Mouse (Mus musculus) neural tube, embryonic 11.5 days (tissue): ENCODE results near the gene Cln3. TPM values are rescaled to one million over a fixed set of nuclear protein-coding genes. Genes with fewer than 3 reads are reported as not detected.

Experiments used
- ATAC-seq: fragments of 200-750 bp; cut with Nextera tagmentation; 2 replicates; pipeline ENCODE4 v1.8.0; 2017; ENCODE audit warnings: moderate number of reproducible peaks, mild to moderate bottlenecking, moderate TSS enrichment, moderate library complexity; ENCODE audit not compliant: insufficient read depth, low FRiP score, low TSS enrichment
- DNase-seq: peaks from one replicate; pipeline ENCODE4 v3.0.0-alpha.2; 2015; ENCODE audit warnings: low spot score
- H3K27ac ChIP-seq: fragments of 300-500 bp; sonication (generic); 2 replicates; pipeline ENCODE4 v1.5.1; 2014; ENCODE audit warnings: low read depth, mild to moderate bottlenecking, low read length
- H3K27me3 ChIP-seq: fragments of 300-500 bp; sonication (generic); 2 replicates; pipeline ENCODE4 v1.6.1; 2014; ENCODE audit warnings: mild to moderate bottlenecking, low read length, mixed read lengths; ENCODE audit not compliant: control insufficient read depth, insufficient read depth
- H3K36me3 ChIP-seq: fragments of 300-500 bp; sonication (generic); 2 replicates; pipeline ENCODE4 v1.6.1; 2014; ENCODE audit warnings: mild to moderate bottlenecking, low read length, moderate library complexity, mixed read lengths; ENCODE audit not compliant: control insufficient read depth, insufficient read depth
- H3K4me1 ChIP-seq: fragments of 300-500 bp; sonication (generic); 2 replicates; pipeline ENCODE4 v1.6.1; 2014; ENCODE audit warnings: low read length, mixed read lengths; ENCODE audit not compliant: control insufficient read depth, insufficient read depth
- H3K4me2 ChIP-seq: fragments of 300-500 bp; sonication (generic); 2 replicates; pipeline ENCODE4 v1.6.1; 2014; ENCODE audit warnings: low read depth, mild to moderate bottlenecking, moderate library complexity
- H3K4me3 ChIP-seq: fragments of 300-500 bp; sonication (generic); 2 replicates; pipeline ENCODE4 v1.5.1; 2014; ENCODE audit warnings: low read depth, low read length
- H3K9ac ChIP-seq: fragments of 300-500 bp; sonication (generic); 2 replicates; pipeline ENCODE4 v1.6.1; 2014; ENCODE audit warnings: mild to moderate bottlenecking, low read length
- H3K9me3 ChIP-seq: fragments of 300-500 bp; sonication (generic); 2 replicates; pipeline ENCODE4 v1.6.1; 2016; ENCODE audit warnings: low read length; ENCODE audit not compliant: control insufficient read depth
- WGBS: fragments of 180-500 bp; shearing (Covaris S2); extraction: QIAGEN DNeasy Blood & Tissue Kit; methylation state at CpG from one replicate; pipeline ENCODE4 v1.1.7; 2014; 5-methylcytosine and 5-hydroxymethylcytosine counted together
- polyA plus RNA-seq: library from polyadenylated mRNA; unstranded; fragments of >200 nt; fragmentation: Nextera tagmentation; extraction: Ambion mirVana; gene quantifications from 2 replicates; pipeline ENCODE4 v1.2.1, GENCODE M21; 2014

Cln3 gene
- polyA plus RNA-seq, 1 experiment from 2014 or later = 19.8 TPM

GRCm38 (mm10) chr7:126545631-126546030 is 40.0 kb downstream of the Cln3 start:
- no peak overlapping the region for H3K4me2 ChIP-seq
- H3K4me3 ChIP-seq = no peak overlapping the region
- ATAC-seq (no peak), DNase-seq (no peak)
- peaks cover 16% of the 10 kb centered on the region for H3K36me3 ChIP-seq
- no peaks in the 10 kb centered on the region for H3K27me3 ChIP-seq
- H3K9ac ChIP-seq = no peak overlapping the region
- H3K4me1 ChIP-seq = no peaks in the 10 kb centered on the region
- no peak overlapping the region for H3K27ac ChIP-seq
- no peaks in the 10 kb centered on the region for H3K9me3 ChIP-seq
- WGBS = 93% methylated on average over 2 of the region's 2 CpGs

GRCm38 (mm10) chr7:126541661-126542060 is 44.0 kb downstream of the Cln3 start:
- Histone ChIP-seq H3K36me3 (peaks cover 4% of the 10 kb centered on the region), H3K4me3 (no peak overlapping the region), H3K9ac (no peak overlapping the region), H3K4me1 (no peaks in the 10 kb centered on the region), H3K9me3 (no peaks in the 10 kb centered on the region), H3K4me2 (no peak overlapping the region), H3K27me3 (peaks cover 3% of the 10 kb centered on the region; the same call in 1 of the 2 replicates), H3K27ac (no peak overlapping the region)
- no peak for DNase-seq
- ATAC-seq = no peak
- WGBS = 89% methylated on average over 1 of the region's 1 CpGs

DNA sequence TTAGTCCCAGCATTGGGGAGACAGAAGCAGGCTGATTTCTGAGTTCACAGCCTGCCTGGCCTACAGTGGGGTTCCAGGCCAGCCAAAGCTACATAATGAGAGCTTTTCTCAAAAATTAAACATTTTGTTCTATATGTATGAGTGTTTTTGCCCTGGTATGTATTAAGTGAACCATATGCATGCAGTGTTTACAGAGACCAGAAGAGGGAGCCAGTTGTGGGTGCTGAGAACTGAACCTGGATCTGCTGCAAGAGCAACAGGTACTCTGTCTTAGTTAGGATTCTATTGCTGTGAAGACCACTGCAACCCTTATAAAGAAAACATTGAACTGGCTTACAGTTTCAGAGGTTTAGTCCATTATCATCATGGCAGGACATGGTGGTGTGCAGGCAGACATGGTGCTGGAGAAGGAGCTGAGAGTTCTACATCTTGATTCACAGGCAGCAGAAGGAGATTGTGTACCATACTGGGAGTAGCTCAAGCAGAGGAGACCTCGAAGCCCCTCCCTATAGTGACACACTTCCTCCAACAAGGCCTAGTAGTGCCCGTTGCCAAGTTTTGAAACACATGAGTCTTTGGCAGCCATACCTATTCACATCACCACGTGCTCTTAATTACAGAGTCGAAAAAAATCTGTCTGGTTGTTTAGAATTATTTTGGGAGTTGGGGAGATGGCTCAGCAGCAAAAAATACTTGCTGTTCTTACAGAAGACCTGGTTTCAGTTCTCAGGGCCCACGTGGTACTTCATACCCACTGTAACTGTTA is 47.6 kb downstream of the Cln3 start:
- H3K4me3 ChIP-seq = no peak overlapping the region
- WGBS = 78% methylated on average over 5 of the region's 5 CpGs
- DNase-seq = no peak
- H3K36me3 ChIP-seq = no peaks in the 10 kb centered on the region
- no peak overlapping the region for H3K27ac ChIP-seq
- no peaks in the 10 kb centered on the region for H3K4me1 ChIP-seq
- H3K4me2 ChIP-seq = no peak overlapping the region
- no peak overlapping the region for H3K9ac ChIP-seq
- peaks cover 4% of the 10 kb centered on the region; the same call in 1 of the 2 replicates for H3K27me3 ChIP-seq
- H3K9me3 ChIP-seq = no peaks in the 10 kb centered on the region
- no peak for ATAC-seq

GRCm38 (mm10) chr7:126536466-126536865 is 49.2 kb downstream of the Cln3 start:
- 69% methylated on average over 9 of the region's 9 CpGs for WGBS
- Histone ChIP-seq H3K4me3 (no peak overlapping the region), H3K9me3 (no peaks in the 10 kb centered on the region), H3K9ac (no peak overlapping the region), H3K4me1 (no peaks in the 10 kb centered on the region), H3K4me2 (peak overlapping the region; percentile 85), H3K27ac (no peak overlapping the region), H3K27me3 (peaks cover 4% of the 10 kb centered on the region; the same call in 1 of the 2 replicates), H3K36me3 (no peaks in the 10 kb centered on the region)
- DNase-seq = no peak
- no peak for ATAC-seq

DNA sequence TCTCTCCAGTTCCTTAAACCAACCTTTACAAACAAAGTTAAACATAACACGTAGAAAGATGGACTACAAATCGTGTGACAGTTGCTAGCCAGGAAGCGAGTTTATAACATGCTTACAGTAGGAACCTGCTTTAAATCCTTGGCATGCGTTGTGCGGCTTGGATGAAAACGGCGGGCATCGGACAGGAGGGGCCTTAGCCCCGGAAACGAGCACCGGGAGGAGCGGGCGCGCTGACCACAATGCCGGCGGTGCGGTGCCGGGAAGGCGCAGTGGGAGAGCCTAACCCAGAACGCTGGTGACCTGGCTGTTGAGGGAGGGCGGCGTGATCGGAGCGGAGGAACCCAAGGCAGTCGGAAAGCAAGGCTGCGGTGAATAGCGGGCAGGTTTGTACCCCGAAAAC is 49.9 kb downstream of the Cln3 start:
- H3K4me3 ChIP-seq = peak overlapping the region; percentile 32
- no peaks in the 10 kb centered on the region for H3K36me3 ChIP-seq
- peak overlapping the region; percentile 65 for H3K9ac ChIP-seq
- peak overlapping the region; percentile 85 for H3K4me2 ChIP-seq
- 2% methylated on average over 28 of the region's 28 CpGs for WGBS
- H3K27me3 ChIP-seq = peaks cover 4% of the 10 kb centered on the region; the same call in 1 of the 2 replicates
- DNase-seq (peak; percentile 25), ATAC-seq (no peak)
- H3K4me1 ChIP-seq = no peaks in the 10 kb centered on the region
- no peak overlapping the region for H3K27ac ChIP-seq
- H3K9me3 ChIP-seq = no peaks in the 10 kb centered on the region

- Histone ChIP-seq H3K4me1 (no peaks in the 10 kb centered on the region), H3K4me3 (no peak overlapping the region), H3K36me3 (no peaks in the 10 kb centered on the region), H3K4me2 (no peak overlapping the region), H3K9ac (no peak overlapping the region), H3K27me3 (peaks cover 4% of the 10 kb centered on the region; the same call in 1 of the 2 replicates), H3K27ac (no peak overlapping the region), H3K9me3 (no peaks in the 10 kb centered on the region)
- DNase-seq (no peak), ATAC-seq (no peak)
- 78% methylated on average over 1 of the region's 1 CpGs for WGBS
Measured at GRCm38 (mm10) chr7:126533434-126533833, 52.2 kb downstream of the Cln3 start.

DNA sequence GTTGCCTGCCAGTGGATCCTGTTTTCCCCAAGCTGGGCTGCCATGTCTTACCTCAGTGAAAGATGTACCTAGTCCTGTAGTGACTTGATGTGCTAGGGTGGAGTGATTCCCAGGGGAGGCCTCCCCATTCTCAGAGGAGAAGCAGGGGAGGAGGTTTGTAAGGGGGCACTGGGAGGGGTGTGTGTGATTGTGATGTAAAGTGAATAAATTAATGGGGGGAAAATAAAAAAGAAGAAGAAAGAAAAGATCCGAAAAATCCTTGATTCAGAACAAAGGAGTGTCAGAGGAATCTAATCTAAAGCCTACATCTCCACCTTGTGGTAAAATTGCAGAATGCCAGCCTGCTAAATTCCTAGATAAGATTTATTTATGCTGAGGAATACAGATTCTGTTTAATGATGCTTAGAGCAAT is 57.4 kb downstream of the Cln3 start:
- no peaks in the 10 kb centered on the region for H3K36me3 ChIP-seq
- no peak overlapping the region for H3K4me2 ChIP-seq
- no peaks in the 10 kb centered on the region for H3K4me1 ChIP-seq
- no peak overlapping the region for H3K4me3 ChIP-seq
- ATAC-seq (no peak), DNase-seq (peak; percentile 50)
- H3K9me3 ChIP-seq = no peaks in the 10 kb centered on the region
- WGBS = 26% methylated on average over 1 of the region's 1 CpGs
- peak overlapping the region; percentile 41 for H3K9ac ChIP-seq
- H3K27ac ChIP-seq = no peak overlapping the region
- no peaks in the 10 kb centered on the region for H3K27me3 ChIP-seq

DNA sequence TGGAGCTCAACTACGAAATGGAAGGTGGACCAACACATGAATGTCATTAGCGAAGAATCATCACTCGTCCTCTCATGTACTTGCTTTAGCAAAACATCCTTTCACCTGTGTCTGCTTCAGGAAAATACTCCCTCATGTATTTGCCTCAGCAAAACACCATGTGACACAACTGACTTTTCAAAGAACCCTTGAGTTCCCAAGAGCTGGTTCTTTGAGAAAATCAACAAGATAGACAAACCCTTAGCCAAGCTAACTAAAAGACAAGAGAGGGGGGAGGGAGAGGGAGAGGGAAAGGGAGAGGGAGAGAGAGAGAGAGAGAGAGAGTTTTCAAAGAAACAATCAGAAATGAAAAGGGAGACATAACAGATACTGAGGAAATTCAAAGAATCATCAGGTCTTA is 62.3 kb downstream of the Cln3 start:
- Histone ChIP-seq H3K27ac (no peak overlapping the region), H3K4me2 (no peak overlapping the region), H3K36me3 (no peaks in the 10 kb centered on the region), H3K4me3 (no peak overlapping the region), H3K27me3 (no peaks in the 10 kb centered on the region), H3K9ac (no peak overlapping the region), H3K4me1 (no peaks in the 10 kb centered on the region), H3K9me3 (no peaks in the 10 kb centered on the region)
- 79% methylated on average over 3 of the region's 3 CpGs for WGBS
- ATAC-seq = no peak
- no peak for DNase-seq
